Comparison of ENCODE assay signal across 10 mouse cellular contexts in genomic region chr6:22026358-22026673, GRCm38 (mm10). TPM values are rescaled to one million over a fixed set of nuclear protein-coding genes. Genes with fewer than 3 reads are reported as not detected.
A peak's percentile ranks its signal among the peaks of the same experiment; 100 is the strongest.
DNase-seq lines count a peak whose midpoint lies in the region; ATAC-seq and TF ChIP-seq lines count a peak whose summit lies in the region.
"Had no signal": no experiment of that assay in that cellular context is flagged by ENCODE, and none has a peak within 500 bp of the region (broad histone marks: within the 10 kb centered on the region; RNA-seq: fewer than 3 reads in every experiment).

No protein-coding gene starts in this region.

- no peaks in the 10 kb centered on the region for H3K9me3 ChIP-seq in forebrain, embryonic 11.5 days (ENCODE audit: control insufficient read depth, low read length)
- no peaks in the 10 kb centered on the region for H3K9me3 ChIP-seq in limb, embryonic 10.5 days (replicated peaks)
- no peaks in the 10 kb centered on the region for H3K9me3 ChIP-seq in neural tube, embryonic 13.5 days
- H3K9me3 ChIP-seq: G1E had no signal

- intact Hi-C loops in left cerebral cortex, adult 2 months (cut with DNase I): no loop called here
- intact Hi-C loops in left cerebral cortex, postnatal 4 days (cut with DNase I): no loop called here

- no peak overlapping the region for H3K9ac ChIP-seq in forebrain, embryonic 11.5 days (ENCODE audit: low read length)
- H3K9ac ChIP-seq in neural tube, embryonic 13.5 days: no peak overlapping the region

- H3K27ac ChIP-seq in left cerebral cortex, adult 2 months: peak overlapping the region; percentile 11; the same call in 1 of the 2 replicates
- no peak overlapping the region for H3K27ac ChIP-seq in forebrain, embryonic 11.5 days (ENCODE audit: low read depth, low read length)
- H3K27ac ChIP-seq in limb, embryonic 10.5 days: peak overlapping the region; percentile 89
- H3K27ac ChIP-seq in neural tube, embryonic 13.5 days (replicated peaks): no peak overlapping the region

- no peaks in the 10 kb centered on the region for H3K27me3 ChIP-seq in forebrain, embryonic 11.5 days (ENCODE audit: control insufficient read depth, insufficient read depth, low read length)
- H3K27me3 ChIP-seq in limb, embryonic 10.5 days (ENCODE audit: low read depth, poor library complexity, severe bottlenecking): no peaks in the 10 kb centered on the region
- H3K27me3 ChIP-seq in neural tube, embryonic 13.5 days: no peaks in the 10 kb centered on the region

- H3K4me1 ChIP-seq in forebrain, embryonic 11.5 days (replicated peaks; ENCODE audit: control insufficient read depth, insufficient read depth, low read length): no peaks in the 10 kb centered on the region
- peaks cover 56% of the 10 kb centered on the region for H3K4me1 ChIP-seq in limb, embryonic 10.5 days
- H3K4me1 ChIP-seq in neural tube, embryonic 13.5 days (replicated peaks): peaks cover 12% of the 10 kb centered on the region

- no peak for TF ChIP-seq CTCF in left cerebral cortex, adult 2 months (IDR thresholded peaks at IDR 0.05)

- DNase-seq in left cerebral cortex, adult 2 months (ENCODE audit: extremely low spot score in 1 of 2, low spot score in 2 of 2): no peak
- no peak for DNase-seq in left cerebral cortex, postnatal 4 days
- no peak for DNase-seq in forebrain, embryonic 11.5 days (ENCODE audit: low spot score)
- no peak for DNase-seq in limb, embryonic 10.5 days (ENCODE audit: low spot score)
- no peak for DNase-seq in frontal cortex, postnatal 14 days (ENCODE audit: low spot score in 2 of 2)
- DNase-seq in frontal cortex, postnatal 25 days (ENCODE audit: low spot score in 2 of 2): no peak
- no peak for DNase-seq in gastrocnemius, adult 8-10 months (ENCODE audit: low spot score in 2 of 2)
- DNase-seq: cerebellum, adult 9-10 months had no signal

- H3K4me2 ChIP-seq in forebrain, embryonic 11.5 days (ENCODE audit: low read depth, low read length, severe bottlenecking): peak overlapping the region; percentile 46; the same call in 1 of the 2 replicates
- H3K4me2 ChIP-seq in neural tube, embryonic 13.5 days: peak overlapping the region; percentile 55

- no peaks in the 10 kb centered on the region for H3K36me3 ChIP-seq in forebrain, embryonic 11.5 days (ENCODE audit: control insufficient read depth, insufficient read depth, low read length)
- H3K36me3 ChIP-seq in limb, embryonic 10.5 days: peaks cover 25% of the 10 kb centered on the region
- H3K36me3 ChIP-seq in neural tube, embryonic 13.5 days: no peaks in the 10 kb centered on the region
- H3K36me3 ChIP-seq: G1E had no signal

- 11% methylated on average over 4 of the region's 4 CpGs for WGBS in forebrain, embryonic 11.5 days
- 8% methylated on average over 4 of the region's 4 CpGs for WGBS in limb, embryonic 10.5 days
- 15% methylated on average over 4 of the region's 4 CpGs for WGBS in neural tube, embryonic 13.5 days

- peak; percentile 52; the same call in 1 of the 2 replicates for ATAC-seq in forebrain, embryonic 11.5 days (replicated peaks; ENCODE audit: low FRiP score)
- ATAC-seq in neural tube, embryonic 13.5 days (ENCODE audit: low read depth): no peak

- H3K4me3 ChIP-seq in left cerebral cortex, adult 2 months: peak overlapping the region; percentile 19
- H3K4me3 ChIP-seq in forebrain, embryonic 11.5 days (ENCODE audit: low read depth, low read length): no peak overlapping the region
- peak overlapping the region; percentile 28 for H3K4me3 ChIP-seq in limb, embryonic 10.5 days
- peak overlapping the region; percentile 27 for H3K4me3 ChIP-seq in neural tube, embryonic 13.5 days

RNA-seq across cellular contexts. Expression of gene Cped1, which starts 40.6 kb away (rescaled TPM):
- total RNA-seq in left cerebral cortex, adult 2 months (2021): 1 to 10 TPM; 3.6 to 4.7 TPM
- total RNA-seq in left cerebral cortex, postnatal 4 days (2021): 1 to 10 TPM; 2.8 to 5.9 TPM
- polyA plus RNA-seq in forebrain, embryonic 11.5 days (2014; fragmentation: Nextera tagmentation; extraction: Ambion mirVana): 15.3 and 17.2 TPM in 2 replicates
- polyA plus RNA-seq in limb, embryonic 10.5 days (2016; fragmentation: Nextera tagmentation; extraction: Ambion mirVana): 58.8 and 63.8 TPM in 2 replicates
- 3.6 and 3.9 TPM in 2 replicates for polyA plus RNA-seq in neural tube, embryonic 13.5 days (2015; fragmentation: Nextera tagmentation; extraction: Ambion mirVana)
- 10 to 100 TPM; 22.4 to 26.6 (median 22.9) TPM for total RNA-seq in gastrocnemius, adult 8-10 months (2022)
- polyA plus RNA-seq: G1E had no signal

Comparison
In these comparisons a context has a peak if more than half of its experiments do, and no peak if none do; other contexts are left out.
1. H3K27ac ChIP-seq: peak in left cerebral cortex, adult 2 months (single experiment) and limb, embryonic 10.5 days (single experiment); none in forebrain, embryonic 11.5 days (single experiment) and neural tube, embryonic 13.5 days (single experiment).